Mouse (Mus musculus) mouse trophoblast stem cell (cell line): ENCODE data around the gene Dag1.
"Not testable (repeated sequence)": the region's sequence is repeated elsewhere in the genome, so short reads cannot be mapped to it uniquely, and the experiment has no call there.

ENCODE experiments used
- in situ Hi-C, 2 experiments: fragments of 300-500 bp; cut with MseI, MboI; formaldehyde crosslinking; loops; 2 replicates in 1 of 2; 3 replicates in 1 of 2; pipeline ENCODE4 v1.15.1; 2025

Dag1 gene

GRCm38 (mm10) chr9:108263690-108264190 lies at the start of gene Dag1:
TSS of gene Dag1 (minus strand) at chr9:108263958.
- in situ Hi-C loops = no loop called here

GRCm38 (mm10) chr9:108308141-108308540 lies 44.4 kb upstream of the Dag1 start:
- in situ Hi-C loops = no loop called here

GRCm38 (mm10) chr9:108307021-108307807 lies 43.5 kb upstream of the Dag1 start:
- in situ Hi-C loops = no loop called here

- in situ Hi-C loops = no loop called here
These were observed 42.8 kb upstream of the Dag1 start for GRCm38 (mm10) chr9:108306571-108306980.

GRCm38 (mm10) chr9:108305629-108306520 lies 42.1 kb upstream of the Dag1 start, which contains the start of the genes Rhoa and Tcta:
TSS of gene Rhoa (plus strand) at chr9:108306129.
TSS of gene Tcta (minus strand) at chr9:108306160.
- in situ Hi-C loops = no loop called here

- in situ Hi-C loops = no loop called here
These were observed 41.4 kb upstream of the Dag1 start for GRCm38 (mm10) chr9:108305170-108305569.

GRCm38 (mm10) chr9:108304716-108305115 lies 41.0 kb upstream of the Dag1 start:
- in situ Hi-C loops = no loop called here

- in situ Hi-C loops = no loop called here
These were observed 38.1 kb upstream of the Dag1 start for GRCm38 (mm10) chr9:108301853-108302252.

GRCm38 (mm10) chr9:108296453-108297355 lies 32.9 kb upstream of the Dag1 start, which contains the start of gene Amt:
TSS of gene Amt (plus strand) at chr9:108296853.
- in situ Hi-C loops = no loop called here

GRCm38 (mm10) chr9:108290773-108291172 lies 27.0 kb upstream of the Dag1 start:
- in situ Hi-C loops = no loop called here

GRCm38 (mm10) chr9:108290016-108290750 lies 26.4 kb upstream of the Dag1 start, which contains the start of gene Nicn1:
TSS of gene Nicn1 (plus strand) at chr9:108290429.
- in situ Hi-C loops = no loop called here

GRCm38 (mm10) chr9:108289347-108289746 lies 25.6 kb upstream of the Dag1 start:
- in situ Hi-C loops = no loop called here

GRCm38 (mm10) chr9:108287526-108288238 lies 23.9 kb upstream of the Dag1 start:
- in situ Hi-C loops = not testable (repeated sequence)

- in situ Hi-C loops = no loop called here
These were observed 20.7 kb upstream of the Dag1 start for GRCm38 (mm10) chr9:108284410-108284809.

- in situ Hi-C loops = no loop called here
These were observed 16.5 kb upstream of the Dag1 start for GRCm38 (mm10) chr9:108280071-108280828.

- in situ Hi-C loops = no loop called here
These were observed 15.1 kb upstream of the Dag1 start for GRCm38 (mm10) chr9:108278697-108279450.

GRCm38 (mm10) chr9:108275331-108275659 lies 11.5 kb upstream of the Dag1 start:
- in situ Hi-C loops = no loop called here
